Mouse (Mus musculus): Measurements from ENCODE around the gene Rabggta. TPM values are rescaled to one million over a fixed set of nuclear protein-coding genes. Genes with fewer than 3 reads are reported as not detected.

Rabggta gene
- polyA plus RNA-seq, 1 experiment from 2014 or later: 36.3 TPM

DNA sequence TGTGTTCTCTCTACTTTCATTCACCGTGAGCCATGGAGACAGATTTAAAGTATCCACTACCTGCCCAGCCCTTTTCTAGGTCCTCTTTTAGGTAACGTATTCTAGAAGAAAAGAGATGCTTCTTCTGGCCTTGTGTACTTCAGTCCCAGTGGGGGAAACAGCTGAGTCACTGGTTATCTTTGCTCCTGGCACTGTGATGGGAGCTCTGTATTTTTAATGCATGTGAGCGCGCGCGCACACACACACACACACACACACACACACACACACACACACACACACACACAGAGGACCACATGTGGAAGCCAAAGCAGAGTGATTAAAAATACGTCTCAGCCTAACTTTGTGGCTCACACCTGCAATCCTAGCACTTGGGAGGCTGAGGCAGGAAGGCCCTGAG, 1.4 kb upstream of the Rabggta start:
- H3K36me3 ChIP-seq (ENCODE audit: control insufficient read depth, insufficient read depth, low read length): no peaks in the 10 kb centered on the region
- H3K4me3 ChIP-seq (replicated peaks; ENCODE audit: low read length): no peak overlapping the region
- H3K9ac ChIP-seq (ENCODE audit: low read length): no peak overlapping the region
- WGBS: 91% methylated on average over 7 of the region's 7 CpGs
- H3K4me1 ChIP-seq (ENCODE audit: control insufficient read depth, insufficient read depth, low read length): peaks cover 4% of the 10 kb centered on the region; the same call in 1 of the 2 replicates
- H3K9me3 ChIP-seq (replicated peaks; ENCODE audit: control insufficient read depth, low read length): no peaks in the 10 kb centered on the region
- ATAC-seq (ENCODE audit: insufficient read depth, low FRiP score): no peak
- H3K27me3 ChIP-seq (ENCODE audit: control insufficient read depth, insufficient read depth, low read length): no peaks in the 10 kb centered on the region
- H3K27ac ChIP-seq (ENCODE audit: low read length): no peak overlapping the region
- no peak overlapping the region for H3K4me2 ChIP-seq (ENCODE audit: low read depth, low read length)

DNA sequence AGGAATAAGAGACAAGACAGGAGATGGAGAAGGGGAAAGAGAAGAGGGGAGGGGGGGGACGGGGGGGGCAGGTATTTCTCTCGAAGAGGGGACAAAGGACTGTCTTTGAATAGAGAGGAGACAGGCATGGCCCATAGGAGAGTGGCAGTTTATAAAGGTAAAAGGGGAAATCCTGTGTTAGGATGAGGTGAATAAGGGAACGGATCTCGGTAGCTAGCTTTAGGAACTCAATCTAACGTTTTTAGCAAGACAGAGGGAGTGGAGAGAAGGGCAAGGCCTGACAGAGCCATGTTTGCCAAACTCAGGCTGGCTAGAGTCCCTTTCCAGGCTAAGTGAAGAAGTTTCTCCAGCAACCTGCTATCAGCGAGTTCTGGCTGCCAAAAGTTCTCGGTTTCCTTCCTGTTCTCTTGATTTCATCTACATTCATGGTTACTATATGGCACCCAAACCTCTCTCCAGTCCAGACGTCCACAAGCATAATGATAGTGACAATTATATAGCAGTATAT, 429 bp upstream of the Rabggta start:
- H3K9me3 ChIP-seq (replicated peaks; ENCODE audit: control insufficient read depth, low read length): no peaks in the 10 kb centered on the region
- H3K36me3 ChIP-seq (ENCODE audit: control insufficient read depth, insufficient read depth, low read length): no peaks in the 10 kb centered on the region
- H3K27me3 ChIP-seq (ENCODE audit: control insufficient read depth, insufficient read depth, low read length): no peaks in the 10 kb centered on the region
- peak overlapping the region; percentile 92 for H3K4me3 ChIP-seq (replicated peaks; ENCODE audit: low read length)
- H3K4me1 ChIP-seq (ENCODE audit: control insufficient read depth, insufficient read depth, low read length): peaks cover 4% of the 10 kb centered on the region; the same call in 1 of the 2 replicates
- H3K27ac ChIP-seq (ENCODE audit: low read length): peak overlapping the region; percentile 18; the same call in 1 of the 2 replicates
- ATAC-seq (ENCODE audit: insufficient read depth, low FRiP score): no peak
- H3K4me2 ChIP-seq (ENCODE audit: low read depth, low read length): peak overlapping the region; percentile 87
- 51% methylated on average over 8 of the region's 8 CpGs for WGBS
- H3K9ac ChIP-seq (ENCODE audit: low read length): peak overlapping the region; percentile 92

- Histone ChIP-seq H3K4me3 (replicated peaks; ENCODE audit: low read length) (peak overlapping the region; percentile 92), H3K9ac (ENCODE audit: low read length) (peak overlapping the region; percentile 92; the same call in 1 of the 2 replicates), H3K9me3 (replicated peaks; ENCODE audit: control insufficient read depth, low read length) (no peaks in the 10 kb centered on the region), H3K4me2 (ENCODE audit: low read depth, low read length) (peak overlapping the region; percentile 87), H3K36me3 (ENCODE audit: control insufficient read depth, insufficient read depth, low read length) (no peaks in the 10 kb centered on the region), H3K27me3 (ENCODE audit: control insufficient read depth, insufficient read depth, low read length) (no peaks in the 10 kb centered on the region), H3K4me1 (ENCODE audit: control insufficient read depth, insufficient read depth, low read length) (peaks cover 4% of the 10 kb centered on the region; the same call in 1 of the 2 replicates), H3K27ac (ENCODE audit: low read length) (peak overlapping the region; percentile 60)
- WGBS: 72% methylated on average over 6 of the region's 6 CpGs
- ATAC-seq (ENCODE audit: insufficient read depth, low FRiP score): no peak
Measured at GRCm38 (mm10) chr14:55721076-55721475, 987 bp downstream of the Rabggta start.

DNA sequence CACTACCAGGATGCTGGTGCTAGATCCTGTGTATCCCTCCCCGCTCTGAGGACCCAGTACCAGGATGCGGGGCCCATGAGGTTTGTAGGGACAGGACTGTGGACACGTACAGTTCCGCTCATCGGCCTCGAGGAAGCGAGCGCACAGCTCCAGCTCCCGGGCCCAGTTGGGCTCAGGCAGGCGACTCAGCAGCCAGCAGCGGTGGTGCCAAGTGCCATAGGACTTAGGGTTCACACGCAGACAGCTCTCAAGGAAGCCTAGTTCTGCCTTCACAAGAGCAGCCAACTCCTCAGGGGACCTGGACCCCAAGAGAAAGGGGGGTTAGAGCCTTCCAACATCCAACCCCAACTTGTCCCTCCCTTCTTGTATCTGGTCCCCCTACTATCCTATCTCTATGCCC, 1.4 kb downstream of the Rabggta start:
- Histone ChIP-seq H3K27ac (ENCODE audit: low read length) (no peak overlapping the region), H3K9ac (ENCODE audit: low read length) (no peak overlapping the region; the same call in 1 of the 2 replicates)

DNA sequence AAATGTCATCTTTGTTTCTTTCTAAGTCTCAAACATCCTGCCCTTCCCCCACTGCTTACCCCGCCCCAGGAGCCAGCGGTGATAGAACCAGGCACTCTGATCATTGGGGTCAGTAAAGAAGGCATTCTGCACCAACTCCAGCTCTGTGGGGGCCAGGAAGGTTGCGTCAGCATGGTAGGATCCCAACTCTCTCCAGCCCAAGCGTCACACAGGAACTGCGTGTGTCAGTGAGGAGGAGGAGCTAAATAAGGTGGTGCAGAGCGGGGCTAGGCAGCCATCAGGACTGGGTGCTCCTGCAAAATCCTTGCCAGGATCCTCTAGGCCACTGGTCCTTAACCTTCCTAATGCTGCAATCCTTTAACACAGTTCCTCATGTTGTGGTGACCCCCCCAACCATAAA, 2.3 kb downstream of the Rabggta start:
- Histone ChIP-seq H3K9ac (ENCODE audit: low read length) (no peak overlapping the region), H3K27ac (ENCODE audit: low read length) (no peak overlapping the region), H3K27me3 (ENCODE audit: control insufficient read depth, insufficient read depth, low read length) (no peaks in the 10 kb centered on the region), H3K4me1 (ENCODE audit: control insufficient read depth, insufficient read depth, low read length) (peaks cover 7% of the 10 kb centered on the region), H3K4me2 (ENCODE audit: low read depth, low read length) (no peak overlapping the region), H3K4me3 (replicated peaks; ENCODE audit: low read length) (no peak overlapping the region), H3K9me3 (replicated peaks; ENCODE audit: control insufficient read depth, low read length) (no peaks in the 10 kb centered on the region), H3K36me3 (ENCODE audit: control insufficient read depth, insufficient read depth, low read length) (no peaks in the 10 kb centered on the region)
- no peak for ATAC-seq (ENCODE audit: insufficient read depth, low FRiP score)
- 80% methylated on average over 6 of the region's 6 CpGs for WGBS

More for the DNA sequence above, 1.4 kb downstream of the Rabggta start:
- Histone ChIP-seq H3K9me3 (replicated peaks; ENCODE audit: control insufficient read depth, low read length) (no peaks in the 10 kb centered on the region), H3K4me3 (replicated peaks; ENCODE audit: low read length) (no peak overlapping the region), H3K36me3 (ENCODE audit: control insufficient read depth, insufficient read depth, low read length) (no peaks in the 10 kb centered on the region), H3K27me3 (ENCODE audit: control insufficient read depth, insufficient read depth, low read length) (no peaks in the 10 kb centered on the region), H3K4me2 (ENCODE audit: low read depth, low read length) (peak overlapping the region; percentile 87; the same call in 1 of the 2 replicates), H3K4me1 (ENCODE audit: control insufficient read depth, insufficient read depth, low read length) (peaks cover 4% of the 10 kb centered on the region; the same call in 1 of the 2 replicates)
- WGBS: 89% methylated on average over 12 of the region's 12 CpGs
- ATAC-seq (ENCODE audit: insufficient read depth, low FRiP score): no peak

GRCm38 (mm10) chr14:55716884-55717283, 5.2 kb downstream of the Rabggta start:
- 79% methylated on average over 8 of the region's 8 CpGs for WGBS
- no peak for ATAC-seq (ENCODE audit: insufficient read depth, low FRiP score)
- H3K9ac ChIP-seq (ENCODE audit: low read length): no peak overlapping the region

DNA sequence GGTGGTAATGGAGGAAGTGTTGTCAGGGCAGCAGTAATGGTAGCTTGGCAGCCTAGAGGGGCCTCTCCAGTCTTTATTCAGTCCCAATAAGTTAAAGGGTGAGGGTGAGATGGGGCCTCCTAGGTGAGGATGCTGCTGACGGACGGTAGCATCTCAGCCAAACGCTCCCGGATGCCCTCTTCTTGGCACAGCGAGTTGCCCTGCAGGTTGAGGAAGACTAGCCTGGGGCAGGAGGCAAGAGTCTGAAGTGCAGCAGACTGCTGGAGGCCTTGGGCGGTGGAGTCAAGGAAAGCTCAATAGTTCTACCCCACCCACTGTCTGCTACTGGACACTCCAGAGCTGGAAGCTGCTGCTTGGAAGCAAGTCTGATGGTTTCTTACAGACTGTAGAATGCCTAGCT, 5.8 kb downstream of the Rabggta start:
- no peak overlapping the region for H3K9ac ChIP-seq (ENCODE audit: low read length)
- peaks cover 17% of the 10 kb centered on the region for H3K4me1 ChIP-seq (ENCODE audit: control insufficient read depth, insufficient read depth, low read length)
- WGBS: 92% methylated on average over 6 of the region's 6 CpGs
- peak overlapping the region; percentile 79 for H3K27ac ChIP-seq (ENCODE audit: low read length)
- no peaks in the 10 kb centered on the region for H3K9me3 ChIP-seq (replicated peaks; ENCODE audit: control insufficient read depth, low read length)
- ATAC-seq (ENCODE audit: insufficient read depth, low FRiP score): no peak
- no peak overlapping the region for H3K4me3 ChIP-seq (replicated peaks; ENCODE audit: low read length)
- no peak overlapping the region for H3K4me2 ChIP-seq (ENCODE audit: low read depth, low read length)
- no peaks in the 10 kb centered on the region for H3K27me3 ChIP-seq (ENCODE audit: control insufficient read depth, insufficient read depth, low read length)
- H3K36me3 ChIP-seq (ENCODE audit: control insufficient read depth, insufficient read depth, low read length): no peaks in the 10 kb centered on the region

More at GRCm38 (mm10) chr14:55716884-55717283, 5.2 kb downstream of the Rabggta start:
- H3K27ac ChIP-seq (ENCODE audit: low read length): no peak overlapping the region
- H3K9me3 ChIP-seq (replicated peaks; ENCODE audit: control insufficient read depth, low read length): no peaks in the 10 kb centered on the region
- H3K27me3 ChIP-seq (ENCODE audit: control insufficient read depth, insufficient read depth, low read length): no peaks in the 10 kb centered on the region
- no peaks in the 10 kb centered on the region for H3K36me3 ChIP-seq (ENCODE audit: control insufficient read depth, insufficient read depth, low read length)
- H3K4me2 ChIP-seq (ENCODE audit: low read depth, low read length): no peak overlapping the region
- H3K4me1 ChIP-seq (ENCODE audit: control insufficient read depth, insufficient read depth, low read length): peaks cover 20% of the 10 kb centered on the region
- H3K4me3 ChIP-seq (replicated peaks; ENCODE audit: low read length): no peak overlapping the region

DNA sequence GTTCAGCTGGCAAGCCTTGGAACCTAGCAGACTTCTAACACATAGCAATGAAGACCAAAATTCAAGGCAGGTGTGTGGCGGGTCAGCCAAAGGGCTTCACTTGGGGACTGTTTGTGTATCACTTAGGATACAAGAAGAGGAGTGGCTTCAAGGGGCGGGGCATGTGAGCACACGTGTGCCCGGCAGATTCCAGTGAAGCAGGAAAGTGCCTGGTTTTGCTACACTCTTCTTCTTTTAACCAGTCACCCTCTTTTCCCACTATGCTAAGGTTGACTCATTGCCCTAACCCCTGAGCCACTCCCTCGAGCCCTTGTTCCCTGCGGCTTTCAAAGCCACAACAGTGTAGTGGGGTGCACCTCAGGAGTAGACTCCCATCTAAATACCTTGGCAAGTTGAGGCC, 7.2 kb downstream of the Rabggta start:
- H3K27me3 ChIP-seq (ENCODE audit: control insufficient read depth, insufficient read depth, low read length): no peaks in the 10 kb centered on the region
- ATAC-seq (ENCODE audit: insufficient read depth, low FRiP score): peak; percentile 78
- peaks cover 15% of the 10 kb centered on the region for H3K4me1 ChIP-seq (ENCODE audit: control insufficient read depth, insufficient read depth, low read length)
- no peaks in the 10 kb centered on the region for H3K9me3 ChIP-seq (replicated peaks; ENCODE audit: control insufficient read depth, low read length)
- no peaks in the 10 kb centered on the region for H3K36me3 ChIP-seq (ENCODE audit: control insufficient read depth, insufficient read depth, low read length)
- peak overlapping the region; percentile 87 for H3K27ac ChIP-seq (ENCODE audit: low read length)
- no peak overlapping the region for H3K4me2 ChIP-seq (ENCODE audit: low read depth, low read length)
- no peak overlapping the region for H3K9ac ChIP-seq (ENCODE audit: low read length)
- H3K4me3 ChIP-seq (replicated peaks; ENCODE audit: low read length): no peak overlapping the region
- WGBS: 30% methylated on average over 6 of the region's 6 CpGs

- Histone ChIP-seq H3K9ac (ENCODE audit: low read length) (peak within 1 kb of the TSS; percentile 68), H3K27me3 (ENCODE audit: control insufficient read depth, insufficient read depth, low read length) (no peaks in the 10 kb centered on the region), H3K9me3 (replicated peaks; ENCODE audit: control insufficient read depth, low read length) (no peaks in the 10 kb centered on the region), H3K4me2 (ENCODE audit: low read depth, low read length) (peak within 1 kb of the TSS; percentile 53), H3K27ac (ENCODE audit: low read length) (peak within 1 kb of the TSS; percentile 87), H3K4me1 (ENCODE audit: control insufficient read depth, insufficient read depth, low read length) (peaks cover 15% of the 10 kb centered on the region), H3K4me3 (replicated peaks; ENCODE audit: low read length) (peak within 1 kb of the TSS; percentile 37), H3K36me3 (ENCODE audit: control insufficient read depth, insufficient read depth, low read length) (no peaks in the 10 kb centered on the region)
- no peak for ATAC-seq (ENCODE audit: insufficient read depth, low FRiP score)
- WGBS: 23% methylated on average over 4 of the region's 4 CpGs
Measured at GRCm38 (mm10) chr14:55713729-55714122, 8.3 kb downstream of the Rabggta start, which contains the start of gene Tgm1. Gene Tgm1, minus strand, starts transcription at chr14:55713926.

Measured in stomach, embryonic 16.5 days (tissue).